Mouse (Mus musculus) erythroblast, embryonic 14.5 days (primary cell): ENCODE data around the gene Cux1.

ENCODE experiments used
- GATA1 ChIP-seq: IDR thresholded peaks from 2 replicates; pipeline ENCODE4 v1.6.1; 2012; ENCODE audit warnings: low read length, inconsistent platforms, mixed read lengths
- TAL1 ChIP-seq: IDR thresholded peaks from 3 replicates; pipeline ENCODE4 v1.6.1; 2012; ENCODE audit warnings: low read length, inconsistent platforms, mixed read lengths

DNA sequence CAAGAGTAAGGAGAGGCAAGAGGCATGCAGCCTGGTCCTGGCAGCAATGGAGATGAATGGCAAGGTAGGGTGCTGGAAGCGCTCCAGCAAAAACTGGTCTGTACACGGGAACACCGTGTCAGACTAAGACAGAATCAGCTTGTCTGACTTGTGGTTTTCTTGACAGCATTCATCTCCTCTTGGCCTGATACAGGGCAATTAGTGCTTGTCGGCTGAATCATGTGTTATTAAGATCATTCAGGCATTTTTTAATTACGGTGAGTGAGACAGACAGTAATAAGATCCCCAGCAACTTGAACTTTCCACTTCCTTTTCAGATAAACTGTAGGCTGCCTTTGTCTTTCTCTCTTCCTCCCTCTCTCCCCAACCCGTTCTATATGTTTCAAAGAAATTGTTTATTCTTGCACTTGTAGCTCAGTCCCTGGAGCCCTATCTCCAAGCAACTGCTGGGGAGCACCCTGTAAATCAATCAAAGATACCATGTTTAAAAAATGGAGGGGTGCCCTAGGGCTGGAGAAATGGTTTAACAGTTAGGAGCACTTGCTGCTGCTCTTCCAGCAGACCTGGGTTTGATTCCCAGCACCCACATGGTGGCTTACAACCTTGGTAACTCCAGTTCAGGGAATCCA, 53.1 kb downstream of the Cux1 start:
- TF ChIP-seq GATA1, result no peak
- TF ChIP-seq TAL1, result no peak
